Mouse (Mus musculus) embryo, embryonic 10.5 days (tissue): ENCODE measurements around the gene Met.

Experiments
- DNase-seq: peaks from one replicate; pipeline ENCODE4 v3.0.0-alpha.2; 2015; ENCODE audit warnings: low spot score

The Met gene

DNA sequence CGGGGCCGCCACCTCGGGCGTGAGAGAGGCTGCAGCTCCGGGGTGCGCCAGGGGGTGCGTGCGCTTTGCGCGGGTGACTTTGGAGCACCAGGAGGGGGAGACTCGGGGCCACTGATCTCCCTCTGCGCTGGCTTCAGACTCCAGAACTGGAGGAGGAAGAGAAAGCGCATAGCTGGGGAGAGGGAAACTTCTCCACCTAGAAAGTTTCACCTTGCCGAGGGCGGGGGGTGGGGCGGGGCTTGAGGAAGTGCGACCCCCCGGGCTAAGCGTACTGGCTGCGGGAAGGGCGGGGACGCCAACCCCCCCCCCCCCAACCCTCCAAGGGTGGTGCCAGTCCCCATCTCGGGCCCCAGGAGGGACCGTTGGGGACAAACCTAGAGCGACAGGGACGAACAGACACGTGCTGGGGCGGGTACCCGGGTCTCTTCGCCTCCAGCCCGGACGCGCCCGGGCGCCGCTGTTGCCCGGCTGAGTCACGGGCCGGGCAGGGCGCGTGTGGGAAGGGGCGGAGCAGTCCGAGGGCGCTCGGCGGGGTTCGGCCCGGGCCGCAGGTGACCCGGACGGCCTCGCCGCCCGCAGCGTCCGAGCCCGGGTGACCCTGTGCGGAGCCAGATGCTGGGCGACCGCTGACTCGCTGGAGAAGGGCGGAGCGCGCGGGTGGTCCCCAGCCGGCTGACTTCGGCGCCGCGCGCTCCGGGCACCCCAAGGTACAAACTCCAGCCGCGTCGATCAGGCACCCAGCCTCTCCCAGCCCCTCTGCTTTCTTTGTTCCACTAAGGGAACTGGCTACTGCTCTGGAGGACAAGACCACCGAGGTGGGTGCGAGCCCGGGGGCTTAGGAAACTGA is at the start of gene Met:
Met (plus strand) TSS at position 367 of the 847 bp plus-strand sequence.
- peak; percentile 61 for DNase-seq

DNA sequence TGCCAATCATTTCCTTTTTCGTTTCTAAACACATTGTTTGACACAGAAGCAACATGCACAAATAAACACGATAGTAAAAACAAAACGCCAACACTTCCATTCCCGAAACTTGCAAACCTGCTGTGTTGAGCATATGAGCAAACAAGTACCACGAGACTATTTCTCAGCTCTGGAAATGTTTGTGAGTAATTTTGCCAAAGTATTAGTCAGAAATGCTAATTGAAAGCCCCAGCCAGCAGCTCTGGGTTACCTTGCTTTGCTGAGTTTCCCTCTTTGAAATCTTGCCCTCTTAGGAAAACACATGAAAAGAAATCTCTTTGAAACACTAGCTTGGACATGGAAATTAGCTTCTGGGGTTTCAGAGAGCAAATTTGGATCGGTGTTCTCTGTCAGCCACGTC is 45.4 kb upstream of the Met start:
- no peak for DNase-seq

GRCm38 (mm10) chr6:17422432-17422831 is 41.2 kb upstream of the Met start:
- no peak for DNase-seq

DNA sequence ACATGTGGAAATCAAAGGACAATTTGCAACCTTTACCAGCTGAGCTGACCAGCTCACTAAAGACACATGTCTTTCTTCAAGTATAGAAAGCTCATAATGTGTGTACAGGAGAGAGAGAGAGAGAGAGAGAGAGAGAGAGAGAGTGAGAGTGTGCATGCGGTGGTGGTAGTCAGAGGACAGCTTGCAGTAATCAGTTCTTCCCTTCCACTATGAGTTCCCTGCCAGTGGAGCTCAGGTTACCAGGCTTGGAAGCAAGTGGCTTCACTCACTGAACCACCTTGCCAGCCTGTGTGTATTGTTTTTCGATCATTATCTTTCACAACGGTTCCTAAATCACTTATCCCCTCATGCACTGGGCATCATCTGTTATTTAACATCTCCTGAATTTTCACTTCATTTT is 34.6 kb upstream of the Met start:
- no peak for DNase-seq

DNA sequence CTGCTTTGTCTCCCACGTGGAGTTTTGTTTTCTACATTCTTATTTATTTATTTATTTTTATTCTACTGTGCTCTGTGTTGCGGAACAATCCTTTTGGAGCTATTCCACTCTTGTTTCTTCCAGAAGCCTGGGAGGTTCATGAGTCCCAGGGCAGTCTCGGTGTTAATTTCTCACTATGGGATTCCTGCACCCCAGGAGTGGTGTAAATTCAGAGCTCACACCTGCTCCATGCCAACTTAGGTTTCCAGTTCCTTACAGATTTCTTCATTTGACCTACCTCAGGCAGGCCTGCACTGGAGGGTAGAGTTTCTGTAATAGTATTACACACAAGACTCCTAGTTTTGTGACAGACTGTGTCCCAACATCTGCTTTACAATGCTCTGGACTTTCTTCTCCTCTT is 34.0 kb upstream of the Met start:
- no peak for DNase-seq

DNA sequence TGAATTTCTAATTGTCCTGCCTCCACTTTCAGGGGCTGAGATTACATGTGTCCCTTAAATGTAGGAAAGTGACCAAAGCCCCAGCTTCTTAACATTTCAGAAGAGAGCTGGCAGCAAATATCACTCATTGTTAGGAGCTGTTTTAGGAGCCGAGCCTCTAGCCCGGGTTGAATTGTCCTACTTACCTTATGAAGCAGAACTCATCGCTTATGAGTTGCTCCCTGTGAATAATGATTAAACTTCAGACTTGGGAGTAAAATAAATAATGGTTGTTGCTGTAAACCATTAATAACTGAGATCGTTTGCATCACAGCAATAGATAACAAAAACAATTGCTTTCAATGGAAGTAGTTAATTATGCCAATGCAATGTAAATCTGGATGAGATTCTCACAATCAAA is 20.3 kb upstream of the Met start:
- no peak for DNase-seq

DNA sequence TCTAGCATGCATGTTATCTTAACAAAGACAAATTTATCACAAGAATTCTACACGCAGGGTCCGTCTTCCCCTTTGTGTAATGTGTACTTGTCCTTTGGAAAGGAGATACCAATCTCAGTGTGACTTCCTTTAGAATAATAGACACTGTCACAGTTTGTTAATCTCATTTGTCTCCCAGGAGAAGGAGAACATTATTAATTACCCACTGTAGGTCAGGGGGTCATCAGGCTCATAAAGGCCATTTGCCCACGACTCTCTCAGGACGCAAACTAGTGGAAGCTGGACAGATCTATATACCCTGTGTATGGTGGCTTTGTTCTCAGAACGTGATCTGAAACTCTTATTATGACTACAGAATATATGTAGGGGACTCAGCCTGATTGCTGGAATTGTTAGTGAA is 12.3 kb upstream of the Met start:
- DNase-seq = peak; percentile 65

DNA sequence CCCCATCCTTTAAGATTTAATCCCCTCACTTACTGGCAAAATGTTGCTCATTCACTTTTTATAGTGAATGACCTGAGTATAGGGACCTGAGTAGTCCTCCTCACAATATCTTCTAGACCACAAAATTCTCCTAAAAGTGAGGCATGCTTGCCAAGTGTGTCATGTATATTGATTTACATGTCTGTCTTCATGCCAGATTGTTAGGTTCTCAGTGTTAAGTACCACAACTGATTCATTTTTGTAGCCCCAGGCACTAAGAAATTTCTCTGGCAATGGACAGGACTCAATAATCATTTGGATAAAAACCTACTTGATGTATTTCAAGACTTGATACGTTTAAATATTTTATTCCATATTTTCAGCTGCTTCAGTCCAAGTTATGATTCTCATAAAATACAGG is 8.5 kb upstream of the Met start:
- no peak for DNase-seq

- peak; percentile 31 for DNase-seq
Observed at GRCm38 (mm10) chr6:17459561-17459960, 4.0 kb upstream of the Met start.

DNA sequence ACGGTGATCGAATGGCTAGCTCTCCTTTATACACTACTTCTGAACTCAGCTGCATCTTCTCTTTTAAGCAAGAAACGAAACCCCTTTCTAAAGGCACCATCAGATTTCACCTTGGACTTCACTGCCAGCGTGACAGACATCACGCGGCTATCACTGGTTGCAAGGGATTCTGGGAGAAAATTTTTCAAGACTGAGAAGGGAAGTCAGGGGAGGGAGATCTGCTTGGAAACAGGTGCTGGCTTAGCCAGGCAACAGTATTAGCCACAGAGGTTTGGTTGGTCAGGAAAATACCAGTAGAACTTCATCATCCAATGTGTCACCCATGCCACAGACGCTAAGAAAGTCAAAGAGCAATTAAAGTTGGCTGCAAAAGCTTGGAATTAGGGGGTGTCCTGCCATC is 2.2 kb upstream of the Met start:
- DNase-seq = no peak

- DNase-seq = peak; percentile 19
Observed at GRCm38 (mm10) chr6:17464281-17465025, 853 bp downstream of the Met start.

GRCm38 (mm10) chr6:17466526-17466925 is 2.9 kb downstream of the Met start:
- DNase-seq = no peak

- no peak for DNase-seq
Observed at GRCm38 (mm10) chr6:17468993-17469392, 5.4 kb downstream of the Met start.

GRCm38 (mm10) chr6:17473128-17473527 is 9.5 kb downstream of the Met start:
- no peak for DNase-seq

DNA sequence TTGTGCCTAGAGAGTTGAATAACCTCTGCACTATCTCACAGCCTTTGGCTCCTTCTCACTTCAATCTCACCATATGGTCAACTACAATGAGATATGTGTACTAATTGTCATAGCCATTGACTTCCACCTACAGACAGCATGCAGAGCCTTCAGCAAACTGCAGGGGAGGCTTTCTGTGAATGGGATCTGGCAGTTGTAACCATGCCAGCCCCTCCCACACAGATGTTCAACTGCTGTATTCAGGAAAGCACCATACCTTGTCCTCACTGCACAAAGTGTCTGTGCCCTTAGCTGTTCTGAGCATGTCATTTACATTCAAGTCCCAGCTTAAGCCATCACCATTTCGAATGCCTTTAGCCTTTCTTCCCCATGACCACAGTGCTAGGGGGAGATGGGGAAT is 14.2 kb downstream of the Met start:
- no peak for DNase-seq

DNA sequence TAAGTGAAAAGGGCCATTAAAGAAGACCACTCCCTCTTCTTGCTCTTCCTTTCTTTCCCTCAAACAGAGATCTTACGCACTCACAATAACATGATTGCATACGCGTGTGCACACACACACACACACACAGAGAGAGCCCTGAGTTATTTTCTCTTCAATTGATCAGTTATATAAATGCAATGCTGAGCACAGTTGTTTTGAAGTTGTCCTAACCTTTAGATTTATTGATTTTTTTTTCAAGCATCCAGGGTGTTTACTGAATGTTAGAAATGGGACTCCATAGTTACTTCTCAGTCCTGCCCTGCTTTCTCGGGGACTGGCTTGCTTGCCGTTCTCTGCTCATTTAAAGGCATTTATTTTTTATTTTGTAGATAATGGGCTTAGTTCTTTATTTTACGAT is 14.7 kb downstream of the Met start:
- no peak for DNase-seq

DNA sequence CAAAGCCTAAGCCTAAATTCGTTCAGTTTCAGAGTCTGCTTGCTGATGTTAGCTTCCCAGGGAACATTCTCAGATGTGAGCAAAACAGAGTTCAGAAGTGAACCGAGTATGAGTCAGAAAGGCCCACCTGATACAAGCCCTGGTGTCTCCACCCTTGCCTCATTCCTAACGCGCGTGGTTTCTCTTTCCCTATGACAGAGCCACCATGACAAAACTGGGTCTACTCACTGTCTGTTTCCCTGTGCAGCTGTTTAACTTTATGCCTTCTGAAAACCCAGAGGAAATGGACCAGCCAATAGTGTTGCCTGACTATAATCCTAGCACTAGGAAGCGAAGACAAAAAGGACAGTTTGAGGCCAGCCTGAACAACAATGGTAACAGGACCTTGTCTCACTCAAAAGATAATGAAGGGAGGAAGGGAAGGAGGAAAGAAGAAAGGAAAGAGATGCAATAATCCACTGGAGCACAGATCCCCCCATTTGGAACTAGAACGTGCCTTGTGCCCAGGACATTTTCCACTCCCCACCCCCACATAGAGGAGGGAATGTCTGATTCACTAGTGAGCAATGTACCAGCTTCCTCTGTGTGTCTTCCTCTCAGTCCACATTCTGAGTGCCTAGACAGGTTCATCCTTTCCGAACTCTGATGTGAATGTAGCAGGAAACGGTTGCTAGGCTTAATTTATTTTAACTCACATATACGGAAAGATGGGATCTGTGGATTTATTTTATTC is 15.4 kb downstream of the Met start:
- DNase-seq = no peak

DNA sequence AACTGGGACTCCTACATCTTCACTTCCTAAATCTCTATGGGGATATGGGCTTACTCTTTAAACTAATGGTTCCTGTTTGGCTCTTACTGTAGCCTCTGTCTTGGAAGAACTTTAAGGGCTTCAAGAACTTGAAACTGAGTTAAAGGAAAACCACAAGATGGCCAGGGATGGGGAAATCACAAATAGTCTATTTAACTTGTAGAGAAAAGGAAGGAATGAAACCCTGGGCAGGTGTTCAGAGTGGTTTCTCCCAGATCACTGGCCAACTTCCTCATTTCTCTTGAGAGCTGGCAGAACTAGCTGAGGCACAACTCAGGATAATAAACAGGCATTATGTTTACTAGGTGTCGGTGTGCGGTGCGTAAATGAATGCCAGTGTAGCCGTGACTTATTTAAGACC is 17.5 kb downstream of the Met start:
- no peak for DNase-seq

GRCm38 (mm10) chr6:17485244-17485643 is 21.6 kb downstream of the Met start:
- DNase-seq = no peak

- no peak for DNase-seq
Observed at GRCm38 (mm10) chr6:17485782-17486181, 22.2 kb downstream of the Met start.

DNA sequence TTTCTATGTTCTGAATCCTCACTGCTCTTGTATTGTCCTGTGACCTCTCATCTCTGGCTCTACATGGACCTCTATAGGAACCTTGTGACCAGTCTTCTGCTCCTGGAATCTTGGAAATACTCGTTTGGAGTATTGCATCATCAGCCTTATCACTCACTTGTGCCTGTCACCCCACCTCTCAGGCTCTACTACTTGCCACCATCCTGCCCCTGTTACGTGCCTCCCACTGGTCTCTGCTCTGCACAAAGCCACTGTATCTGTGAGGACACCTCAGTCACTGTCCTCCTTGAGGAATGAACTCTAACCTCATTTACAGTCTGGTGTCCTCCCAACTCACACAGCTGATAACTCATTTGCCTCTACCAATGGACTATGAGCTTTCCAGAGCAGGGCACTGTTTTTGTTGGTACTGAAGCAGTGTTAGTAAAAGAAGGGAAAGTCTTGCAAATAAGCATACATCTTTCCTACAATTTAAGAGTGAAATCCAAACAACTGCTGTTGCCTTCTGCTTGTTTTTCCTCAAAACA is 24.8 kb downstream of the Met start:
- DNase-seq = no peak

DNA sequence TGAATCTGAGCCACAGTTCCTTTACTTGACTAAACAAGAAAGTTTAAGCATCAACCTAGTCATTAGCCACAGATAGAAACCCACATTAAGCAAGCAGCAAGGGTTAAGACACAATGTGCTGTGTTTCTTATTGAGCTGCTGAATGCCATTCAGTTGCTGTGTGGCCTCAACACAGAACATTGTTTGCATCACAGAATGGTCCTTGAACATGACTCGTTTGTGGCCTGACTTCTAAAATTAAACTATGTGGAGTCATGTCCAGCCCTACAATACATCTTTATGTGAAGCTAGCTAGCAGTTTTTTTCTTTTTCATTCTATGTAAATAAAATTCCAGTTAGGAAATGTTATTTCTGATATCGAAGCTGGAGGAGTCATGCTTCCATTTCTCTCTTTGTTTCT is 27.2 kb downstream of the Met start:
- no peak for DNase-seq

DNA sequence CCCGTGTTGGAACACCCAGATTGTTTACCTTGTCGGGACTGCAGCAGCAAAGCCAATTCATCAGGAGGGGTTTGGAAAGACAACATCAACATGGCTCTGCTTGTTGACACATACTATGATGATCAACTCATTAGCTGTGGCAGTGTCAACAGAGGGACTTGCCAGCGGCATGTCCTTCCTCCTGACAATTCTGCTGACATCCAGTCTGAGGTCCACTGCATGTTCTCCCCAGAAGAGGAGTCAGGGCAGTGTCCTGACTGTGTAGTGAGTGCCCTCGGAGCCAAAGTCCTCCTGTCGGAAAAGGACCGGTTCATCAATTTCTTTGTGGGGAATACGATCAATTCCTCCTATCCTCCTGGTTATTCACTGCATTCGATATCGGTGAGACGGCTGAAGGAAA is 27.9 kb downstream of the Met start:
- DNase-seq = no peak
